Mouse (Mus musculus) G1E (cell line): ENCODE measurements around the gene Ssmem1. TPM values are rescaled to one million over a fixed set of nuclear protein-coding genes. Genes with fewer than 3 reads are reported as not detected.

Experiments
- ATAC-seq: 2 replicates; pipeline ENCODE4 v1.8.0; 2016; ENCODE audit warnings: mild to moderate bottlenecking; ENCODE audit not compliant: insufficient number of reproducible peaks, poor library complexity, low FRiP score, severe bottlenecking; ENCODE audit errors: extremely low read depth
- DNase-seq: peaks from one replicate; pipeline ENCODE4 v3.0.0; 2012; ENCODE audit warnings: low spot score
- H3K27me3 ChIP-seq: 2 replicates; pipeline ENCODE4 v1.6.1; 2012; ENCODE audit warnings: mild to moderate bottlenecking, low read length, inconsistent platforms; ENCODE audit not compliant: insufficient read depth
- H3K36me3 ChIP-seq: replicated peaks from 2 replicates; pipeline ENCODE3; 2012; ENCODE audit warnings: mild to moderate bottlenecking, inconsistent platforms
- H3K4me1 ChIP-seq: 2 replicates; pipeline ENCODE4 v1.6.1; 2012; ENCODE audit warnings: low read depth, low read length, inconsistent platforms, mixed read lengths; ENCODE audit not compliant: insufficient read depth
- H3K4me3 ChIP-seq: 2 replicates; pipeline ENCODE4 v1.5.1; 2012; ENCODE audit warnings: low read depth, mild to moderate bottlenecking, inconsistent platforms, low read length, moderate library complexity, mixed read lengths
- H3K9me3 ChIP-seq: replicated peaks from 2 replicates; pipeline ENCODE4 v1.6.1; 2012; ENCODE audit warnings: inconsistent platforms
- CTCF ChIP-seq: IDR thresholded peaks from 2 replicates; pipeline ENCODE4 v1.5.1; 2012; ENCODE audit warnings: low read depth, low read length, inconsistent platforms, mixed read lengths
- GATA1 ChIP-seq: IDR thresholded peaks from 2 replicates; pipeline ENCODE4 v1.6.1; 2012; ENCODE audit warnings: borderline replicate concordance, low read length, inconsistent platforms, mixed read lengths
- GATA2 ChIP-seq: IDR thresholded peaks from 2 replicates; pipeline ENCODE4 v1.6.1; 2012; ENCODE audit warnings: low read depth, low read length, inconsistent platforms, borderline replicate concordance
- POLR2AphosphoS5 ChIP-seq: IDR thresholded peaks from 2 replicates; pipeline ENCODE4 v1.6.1; 2012; ENCODE audit warnings: low read depth, low read length, inconsistent platforms; ENCODE audit not compliant: insufficient replicate concordance
- TAL1 ChIP-seq: conservative IDR thresholded peaks from 2 replicates; pipeline ENCODE4 v1.6.1; 2012; ENCODE audit warnings: low read depth, low read length, inconsistent platforms, mixed read lengths
- polyA plus RNA-seq: library from polyadenylated mRNA; stranded (reverse); fragments of >175 nt; gene quantifications from 2 replicates; pipeline ENCODE4 v1.2.3, GENCODE M21; 2012
- total RNA-seq, 2 experiments: library from RNA; stranded (forward) in 1 of 2; stranded (reverse) in 1 of 2; fragments of 200-1000 nt in 1 of 2; fragments of >200 nt in 1 of 2; fragmentation: Nextera tagmentation in 1 of 2; gene quantifications; 2 replicates each; pipeline ENCODE4 v1.2.3; 2014 to 2017

Gene Ssmem1
- total and polyA plus RNA-seq, 3 experiments = 0.33 TPM; not detected in 2

DNA sequence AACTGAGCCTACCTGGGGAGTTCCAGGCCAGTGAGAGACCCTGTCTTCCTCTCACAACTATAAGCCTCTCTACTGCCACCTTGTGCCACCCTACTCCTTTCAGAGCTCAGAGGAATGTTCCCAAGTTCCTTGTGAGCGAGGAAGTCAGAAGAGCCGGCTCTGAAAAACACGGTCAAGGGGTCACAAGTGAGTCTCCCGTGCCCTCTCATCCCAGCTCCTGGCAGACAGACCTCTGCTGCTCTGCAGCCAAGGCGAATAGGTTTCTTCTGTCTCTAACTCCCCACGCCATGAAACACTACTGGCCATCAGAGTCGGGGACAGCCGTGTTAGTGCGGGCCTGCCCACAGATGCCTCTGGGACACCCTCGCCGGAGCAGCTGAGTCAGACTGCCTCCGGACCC lies 41.0 kb upstream of the Ssmem1 start:
- TF ChIP-seq POLR2AphosphoS5 (no peak), CTCF (no peak), TAL1 (no peak), GATA1 (no peak), GATA2 (no peak)
- Histone ChIP-seq H3K27me3 (peaks cover 53% of the 10 kb centered on the region), H3K4me3 (no peak overlapping the region), H3K9me3 (no peaks in the 10 kb centered on the region), H3K4me1 (peaks cover 27% of the 10 kb centered on the region), H3K36me3 (no peaks in the 10 kb centered on the region)
- DNase-seq = no peak
- ATAC-seq = no peak

DNA sequence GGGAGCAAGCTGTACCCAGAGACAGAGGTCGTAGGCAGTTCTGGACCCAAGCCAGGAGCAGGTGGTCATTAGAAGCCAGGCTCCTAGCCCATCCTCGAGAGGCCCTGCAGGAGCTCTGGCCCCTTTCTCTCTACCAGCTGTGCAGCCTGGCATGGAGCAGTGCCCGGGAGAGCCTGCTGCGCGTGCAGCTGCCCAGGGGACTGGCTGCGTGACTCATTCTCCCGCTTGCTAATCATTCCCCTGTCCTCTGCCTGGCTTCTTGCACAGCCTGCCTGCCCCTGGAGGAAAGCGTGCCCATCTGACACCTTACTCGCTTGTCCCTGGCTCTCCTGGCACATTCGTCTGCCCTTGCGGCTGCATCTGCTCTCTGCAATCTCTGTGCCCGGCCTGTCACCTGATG lies 40.3 kb upstream of the Ssmem1 start:
- peaks cover 47% of the 10 kb centered on the region for H3K27me3 ChIP-seq
- no peaks in the 10 kb centered on the region for H3K9me3 ChIP-seq
- no peak overlapping the region for H3K4me3 ChIP-seq
- ATAC-seq (no peak), DNase-seq (no peak)
- peaks cover 22% of the 10 kb centered on the region for H3K4me1 ChIP-seq
- no peaks in the 10 kb centered on the region for H3K36me3 ChIP-seq
- TF ChIP-seq CTCF = no peak
- TF ChIP-seq POLR2AphosphoS5 = no peak
- TF ChIP-seq GATA2 = no peak
- TF ChIP-seq GATA1 = no peak

DNA sequence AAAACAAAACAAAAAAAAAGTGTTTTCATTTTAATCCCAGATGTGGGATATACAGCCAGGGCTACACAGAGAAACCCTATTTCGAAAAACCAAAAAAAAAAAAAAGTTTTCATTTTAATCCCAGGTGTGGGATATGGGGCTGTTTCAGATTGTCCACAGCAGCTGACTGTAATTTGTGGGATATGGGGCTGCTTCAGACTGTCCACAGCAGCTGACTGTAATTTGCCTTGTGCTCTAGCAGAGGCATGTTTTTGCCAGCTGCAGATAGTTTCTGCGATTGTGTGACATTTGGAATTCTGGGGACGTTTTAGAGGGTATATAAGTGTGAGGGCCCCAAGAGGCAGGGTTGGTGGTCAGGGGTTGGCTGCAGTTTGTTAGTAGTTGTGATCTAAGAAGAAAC lies 37.9 kb upstream of the Ssmem1 start:
- DNase-seq (no peak), ATAC-seq (no peak)
- Histone ChIP-seq H3K9me3 (no peaks in the 10 kb centered on the region), H3K27me3 (peaks cover 25% of the 10 kb centered on the region), H3K36me3 (peaks cover 7% of the 10 kb centered on the region), H3K4me1 (peaks cover 12% of the 10 kb centered on the region), H3K4me3 (no peak overlapping the region)
- TF ChIP-seq GATA1 (no peak), GATA2 (no peak), CTCF (no peak), TAL1 (no peak), POLR2AphosphoS5 (no peak)

DNA sequence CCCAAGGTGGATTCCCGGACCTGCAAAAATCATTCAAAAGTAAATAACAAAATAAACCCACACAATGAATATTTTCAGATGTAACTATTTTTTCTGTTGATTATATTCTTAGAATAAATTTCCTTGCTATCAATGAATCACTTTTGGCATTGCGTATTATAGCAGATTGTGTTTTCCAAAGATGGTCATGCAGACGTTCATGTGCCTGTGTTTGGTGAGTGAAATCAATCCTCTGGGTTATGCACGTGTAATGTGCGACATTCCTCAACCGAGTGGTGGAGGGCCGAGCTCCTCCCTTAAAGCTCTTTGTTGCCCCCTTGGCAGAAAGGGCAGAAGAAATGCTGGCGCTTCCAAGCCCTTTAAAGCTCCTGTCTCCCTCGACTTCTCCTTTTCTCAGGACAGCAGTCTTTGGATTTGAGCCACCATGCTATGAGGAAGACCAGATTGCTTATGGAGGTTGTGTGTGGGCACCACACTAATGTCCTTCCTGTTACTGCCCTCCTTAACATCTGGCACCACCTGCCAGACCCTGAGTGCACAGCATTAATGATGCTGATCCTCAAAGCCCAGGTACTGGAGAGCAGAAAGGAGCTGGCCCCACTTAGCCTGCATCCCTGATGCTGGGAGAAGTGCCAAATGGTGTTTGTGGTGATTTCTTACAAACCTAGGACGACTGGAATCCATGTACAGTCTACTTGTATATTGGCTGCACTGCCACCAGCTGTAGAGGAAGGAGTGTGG lies 33.5 kb upstream of the Ssmem1 start:
- Histone ChIP-seq H3K27me3 (no peaks in the 10 kb centered on the region), H3K4me1 (no peaks in the 10 kb centered on the region), H3K9me3 (no peaks in the 10 kb centered on the region), H3K4me3 (no peak overlapping the region), H3K36me3 (peaks cover 52% of the 10 kb centered on the region)
- TF ChIP-seq TAL1 = no peak
- DNase-seq (no peak), ATAC-seq (no peak)

DNA sequence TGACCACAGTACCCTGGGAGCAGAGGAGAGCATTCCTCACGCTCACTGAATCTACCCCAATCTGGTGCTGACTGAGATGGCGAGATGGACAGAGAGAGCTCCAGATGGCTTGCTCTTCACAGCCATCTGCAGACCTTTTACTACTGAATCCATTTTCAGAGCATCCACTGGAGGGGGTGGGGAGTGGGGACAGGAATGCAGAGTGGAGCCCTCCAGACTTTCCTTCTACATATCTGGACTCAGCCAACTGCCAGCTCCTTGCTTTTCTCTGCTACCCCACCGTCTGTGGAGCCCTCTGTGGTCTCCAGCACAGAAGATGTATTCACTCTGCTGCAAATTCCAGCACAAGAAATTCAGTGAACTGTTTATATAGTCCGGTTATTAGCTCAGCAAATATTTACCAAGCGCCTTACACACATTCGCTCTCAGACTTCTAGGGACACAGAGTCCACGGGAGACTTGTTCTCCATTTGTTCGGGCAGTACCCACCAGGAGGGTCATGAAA lies 32.4 kb upstream of the Ssmem1 start:
- DNase-seq (no peak), ATAC-seq (no peak)
- peaks cover 63% of the 10 kb centered on the region for H3K36me3 ChIP-seq
- H3K4me1 ChIP-seq = no peaks in the 10 kb centered on the region
- H3K9me3 ChIP-seq = no peaks in the 10 kb centered on the region
- H3K27me3 ChIP-seq = no peaks in the 10 kb centered on the region
- no peak overlapping the region for H3K4me3 ChIP-seq
- TF ChIP-seq GATA1 = no peak
- TF ChIP-seq TAL1 = no peak
- no peak for TF ChIP-seq POLR2AphosphoS5
- no peak for TF ChIP-seq CTCF
- TF ChIP-seq GATA2 = no peak

DNA sequence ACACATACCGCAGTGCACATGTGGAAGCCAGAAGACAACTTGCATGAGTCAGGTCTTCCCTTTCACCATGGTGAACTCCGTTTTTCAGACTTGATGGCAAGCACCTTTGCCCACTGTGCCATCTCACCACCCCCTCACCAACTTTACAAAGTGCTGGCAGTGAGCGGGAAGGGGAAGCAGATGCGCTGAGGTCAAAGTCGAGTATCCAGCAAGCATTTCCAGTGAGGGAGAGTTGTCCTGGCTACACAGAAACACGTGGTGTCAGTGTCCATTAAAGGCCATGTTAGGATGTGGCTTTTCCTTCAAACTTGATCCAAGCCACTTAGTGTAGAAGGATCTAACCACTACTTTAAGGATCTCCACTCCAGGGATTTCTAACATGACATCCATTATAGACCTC lies 31.9 kb upstream of the Ssmem1 start:
- no peaks in the 10 kb centered on the region for H3K4me1 ChIP-seq
- ATAC-seq (no peak), DNase-seq (no peak)
- no peaks in the 10 kb centered on the region for H3K9me3 ChIP-seq
- H3K27me3 ChIP-seq = no peaks in the 10 kb centered on the region
- H3K36me3 ChIP-seq = peaks cover 68% of the 10 kb centered on the region
- no peak for TF ChIP-seq TAL1
- no peak overlapping the region for H3K4me3 ChIP-seq

DNA sequence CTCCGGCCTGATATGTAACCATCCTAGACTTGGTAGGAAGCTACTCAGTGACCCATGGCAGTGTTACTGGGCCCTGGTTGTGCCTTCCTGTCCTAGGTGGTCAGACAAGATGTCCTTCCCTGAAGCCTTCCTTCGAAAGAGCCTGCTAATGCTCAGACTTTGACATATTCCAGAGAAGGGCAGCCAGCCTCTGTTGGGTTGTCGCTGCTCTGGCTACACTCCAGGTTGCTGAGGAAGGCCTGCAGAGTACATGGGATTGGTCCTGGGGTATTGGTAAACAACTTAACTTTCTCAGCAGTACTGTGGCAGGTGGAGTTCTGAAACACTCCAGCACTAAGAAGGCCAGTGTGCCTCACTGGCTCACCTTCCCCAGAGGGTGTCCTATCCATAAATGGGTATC lies 30.2 kb upstream of the Ssmem1 start:
- DNase-seq (no peak), ATAC-seq (no peak)
- Histone ChIP-seq H3K4me1 (no peaks in the 10 kb centered on the region), H3K27me3 (no peaks in the 10 kb centered on the region), H3K4me3 (no peak overlapping the region), H3K36me3 (peaks cover 84% of the 10 kb centered on the region), H3K9me3 (no peaks in the 10 kb centered on the region)
- TF ChIP-seq GATA1 = no peak
- TF ChIP-seq POLR2AphosphoS5 = no peak
- no peak for TF ChIP-seq TAL1
- no peak for TF ChIP-seq CTCF
- TF ChIP-seq GATA2 = no peak
